Mouse (Mus musculus): ENCODE results near the gene Ufm1.

Gene Ufm1

GRCm38 (mm10) chr3:53863383-53864220 lies at the start of gene Ufm1:
Gene Ufm1, minus strand, starts transcription at chr3:53863830.
- peak; percentile 93 for DNase-seq (ENCODE audit: low read depth, low spot score)

DNA sequence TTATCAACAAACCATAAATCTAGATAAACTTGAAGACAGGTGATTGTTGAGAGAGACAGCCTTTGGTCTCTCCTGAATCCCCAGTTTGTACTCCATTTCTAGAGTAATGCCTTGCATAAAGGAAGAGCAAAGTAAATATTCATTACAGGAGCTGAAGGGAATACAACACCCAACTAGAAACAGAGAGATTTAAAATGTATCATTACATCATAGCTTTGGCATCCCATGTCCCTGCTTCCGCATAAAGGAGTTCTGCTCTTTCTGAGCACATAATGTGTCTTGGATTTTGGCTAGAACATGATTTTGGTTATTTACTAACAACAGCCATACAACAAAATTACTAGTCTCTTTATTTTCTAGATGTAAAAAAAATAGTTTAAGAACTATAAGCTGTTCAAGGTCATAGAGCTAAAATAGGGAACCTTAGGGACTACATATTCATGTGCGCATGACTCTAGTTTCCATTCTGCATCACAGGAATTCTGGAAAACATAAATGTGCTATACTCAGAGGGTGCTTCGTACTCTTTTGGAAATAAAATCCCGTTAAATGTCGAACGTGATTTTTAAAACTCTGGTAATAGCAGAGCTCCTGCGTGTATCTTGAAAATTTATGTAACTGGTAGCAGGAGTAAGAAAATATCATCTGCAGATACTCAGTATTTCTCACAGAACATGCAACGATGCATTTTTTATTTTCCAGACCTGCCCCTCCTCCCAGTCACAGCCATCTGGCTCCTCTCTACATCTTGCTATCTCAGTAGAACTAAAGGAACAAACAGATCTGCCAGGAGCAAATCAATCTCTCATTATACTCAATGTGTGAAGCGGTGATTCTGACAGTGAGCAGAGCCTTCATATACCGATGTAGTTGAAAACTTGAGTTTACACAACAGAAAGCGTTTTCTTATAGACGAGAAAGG lies 27.2 kb upstream of the Ufm1 start:
- no peak for DNase-seq (ENCODE audit: low read depth, low spot score)

GRCm38 (mm10) chr3:53871596-53871995 lies 8.0 kb upstream of the Ufm1 start:
- peak; percentile 74 for DNase-seq (ENCODE audit: low read depth, low spot score)

GRCm38 (mm10) chr3:53870482-53870881 lies 6.9 kb upstream of the Ufm1 start:
- DNase-seq (ENCODE audit: low read depth, low spot score), result no peak

GRCm38 (mm10) chr3:53869263-53869662 lies 5.6 kb upstream of the Ufm1 start:
- peak; percentile 85 for DNase-seq (ENCODE audit: low read depth, low spot score)

GRCm38 (mm10) chr3:53868212-53868611 lies 4.6 kb upstream of the Ufm1 start:
- no peak for DNase-seq (ENCODE audit: low read depth, low spot score)

GRCm38 (mm10) chr3:53854831-53855230 lies 8.8 kb downstream of the Ufm1 start:
- no peak for DNase-seq (ENCODE audit: low read depth, low spot score)

DNA sequence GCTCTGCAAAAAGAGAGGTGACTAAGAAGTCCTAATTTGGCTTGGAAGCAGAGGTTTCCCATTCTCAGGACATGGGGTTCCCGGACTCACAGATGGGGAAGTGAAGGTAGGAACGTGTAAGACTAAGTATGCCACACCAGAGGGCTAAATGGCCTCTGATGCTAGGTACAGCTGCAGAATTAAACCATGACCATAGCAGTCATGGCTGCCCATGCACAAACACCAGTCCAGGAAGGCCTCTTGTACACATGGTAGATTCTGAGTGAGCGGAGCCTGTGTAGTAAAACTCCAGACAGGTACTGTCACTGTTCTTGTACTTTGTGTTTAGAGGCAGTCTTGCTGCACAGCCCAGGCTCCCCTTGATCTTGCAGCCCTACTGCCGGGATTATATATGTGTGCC lies 9.4 kb downstream of the Ufm1 start:
- no peak for DNase-seq (ENCODE audit: low read depth, low spot score)

DNA sequence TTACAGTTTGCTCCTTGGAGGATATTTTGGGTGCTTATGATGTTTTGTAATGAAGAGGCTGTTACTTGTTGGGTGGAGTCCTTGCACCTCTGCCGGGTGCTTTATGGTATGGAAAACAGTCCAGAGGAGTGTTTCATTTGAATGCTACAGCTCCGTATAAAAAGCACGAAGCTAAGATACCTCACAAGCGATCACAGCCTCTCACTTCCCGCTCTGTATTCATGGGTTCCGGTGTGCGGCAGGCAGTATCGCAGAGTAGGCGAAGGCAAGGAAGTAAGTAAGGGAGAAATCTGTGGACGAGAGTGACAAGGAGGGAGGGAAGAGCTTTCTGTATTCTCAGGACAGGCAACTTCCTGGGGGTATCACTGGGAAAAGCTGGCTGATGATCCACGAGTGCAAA lies 15.4 kb downstream of the Ufm1 start:
- no peak for DNase-seq (ENCODE audit: low read depth, low spot score)

DNA sequence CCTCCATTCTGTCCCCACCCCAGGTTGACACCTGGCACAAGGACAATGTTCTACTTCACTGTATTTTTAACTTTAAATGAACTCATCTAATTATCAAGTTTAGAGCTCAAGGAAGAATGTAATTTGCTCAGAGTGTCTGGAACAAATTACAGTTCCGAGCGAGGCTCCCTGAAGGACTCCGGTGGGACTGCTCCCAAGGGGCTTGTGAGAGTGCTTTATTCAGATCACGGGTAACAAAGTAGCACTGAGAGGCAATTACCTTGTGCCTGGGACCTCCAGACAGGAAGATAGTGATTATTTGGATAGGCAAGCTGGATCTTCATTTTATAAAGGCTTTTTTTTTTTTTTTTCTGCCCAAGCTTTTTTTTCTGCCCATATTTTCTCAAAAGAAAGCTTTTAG lies 15.9 kb downstream of the Ufm1 start:
- DNase-seq (ENCODE audit: low read depth, low spot score), result no peak

- peak; percentile 69 for DNase-seq (ENCODE audit: low read depth, low spot score)
Observed at GRCm38 (mm10) chr3:53846206-53846928, 17.3 kb downstream of the Ufm1 start.

- DNase-seq (ENCODE audit: low read depth, low spot score), result no peak
Observed at GRCm38 (mm10) chr3:53844786-53845185, 18.8 kb downstream of the Ufm1 start, which contains the start of gene Gm10985. Gene Gm10985, plus strand, starts transcription at chr3:53845086.

GRCm38 (mm10) chr3:53834238-53834637 lies 29.4 kb downstream of the Ufm1 start:
- DNase-seq (ENCODE audit: low read depth, low spot score), result no peak

DNA sequence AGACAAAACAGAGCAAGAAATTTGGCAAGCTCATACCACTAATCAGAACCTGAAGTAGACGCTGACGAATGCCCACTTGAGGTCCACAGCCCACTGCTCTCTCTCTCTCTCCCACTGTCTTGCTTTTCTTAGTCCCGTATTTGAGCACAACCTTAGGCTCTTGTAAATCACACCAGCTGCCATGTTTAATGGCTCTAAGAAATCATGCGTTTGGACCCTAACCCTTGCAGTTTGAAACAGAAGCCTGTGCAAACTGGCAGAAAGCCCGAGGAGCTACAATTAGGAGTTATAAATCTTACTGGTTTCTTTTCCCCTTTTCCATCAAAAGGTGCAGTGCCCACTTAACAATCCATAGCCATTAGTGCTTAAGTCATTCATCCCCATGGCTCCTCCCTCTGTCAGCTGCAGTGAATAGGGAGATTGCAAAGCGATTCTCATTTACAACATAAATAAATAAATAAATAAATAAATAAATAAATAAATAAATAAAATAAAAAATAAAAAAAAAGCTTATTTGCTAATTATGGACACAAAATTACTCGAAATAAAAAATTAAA lies 50.1 kb downstream of the Ufm1 start:
- no peak for DNase-seq (ENCODE audit: low read depth, low spot score)

Data from ES-CJ7 (cell line).